ENCODE assay signal across 9 mouse cellular contexts in genomic region chr6:135150311-135150710, GRCm38 (mm10). TPM values are rescaled to one million over a fixed set of nuclear protein-coding genes. Genes with fewer than 3 reads are reported as not detected.
DNase-seq lines count a peak whose midpoint lies in the region; ATAC-seq and TF ChIP-seq lines count a peak whose summit lies in the region.
"Had no signal": no experiment of that assay in that cellular context is flagged by ENCODE, and none has a peak within 500 bp of the region (broad histone marks: within the 10 kb centered on the region; RNA-seq: fewer than 3 reads in every experiment).

No protein-coding gene starts in this region.

- no peak overlapping the region for H3K27ac ChIP-seq in kidney, postnatal 0 days
- H3K27ac ChIP-seq in limb, embryonic 10.5 days, result no peak overlapping the region
- H3K27ac ChIP-seq: embryonic facial prominence, embryonic 13.5 days; lung, embryonic 15.5 days had no signal

- DNase-seq in kidney, postnatal 0 days (ENCODE audit: low spot score), result peak; percentile 74
- no peak for DNase-seq in kidney, adult 11 months
- peak; percentile 36 for DNase-seq in ES-CJ7 (ENCODE audit: low read depth, low spot score)
- peak; percentile 71 for DNase-seq in brain, adult 2 months (ENCODE audit: low read depth, low spot score)
- DNase-seq in limb, embryonic 10.5 days (ENCODE audit: low spot score), result peak; percentile 60
- DNase-seq in thymus, postnatal 25 days, result peak; percentile 28
- DNase-seq in neural tube, embryonic 10.5 days (ENCODE audit: extremely low spot score, low spot score), result no peak

- no peaks in the 10 kb centered on the region for H3K9me3 ChIP-seq in kidney, postnatal 0 days (replicated peaks; ENCODE audit: low read length)
- H3K9me3 ChIP-seq in limb, embryonic 10.5 days (replicated peaks), result no peaks in the 10 kb centered on the region
- H3K9me3 ChIP-seq: embryonic facial prominence, embryonic 13.5 days; lung, embryonic 15.5 days had no signal

- ATAC-seq in kidney, postnatal 0 days (replicated peaks; ENCODE audit: low FRiP score, low read depth), result no peak; the same call in 1 of the 2 replicates

- no peaks in the 10 kb centered on the region for H3K4me1 ChIP-seq in kidney, postnatal 0 days (replicated peaks; ENCODE audit: insufficient read depth, low read length)
- H3K4me1 ChIP-seq in limb, embryonic 10.5 days, result no peaks in the 10 kb centered on the region
- H3K4me1 ChIP-seq: lung, embryonic 15.5 days had no signal

- TF ChIP-seq CTCF in kidney, postnatal 0 days (IDR thresholded peaks at IDR 0.05; ENCODE audit: low read depth), result peak; percentile 73

- WGBS in kidney, postnatal 0 days, result 27% methylated on average over 5 of the region's 5 CpGs
- WGBS in limb, embryonic 10.5 days, result 39% methylated on average over 5 of the region's 5 CpGs

- no peak overlapping the region for H3K4me2 ChIP-seq in kidney, postnatal 0 days (ENCODE audit: low read length)
- H3K4me2 ChIP-seq: embryonic facial prominence, embryonic 13.5 days; lung, embryonic 15.5 days had no signal

- H3K9ac ChIP-seq in kidney, postnatal 0 days (ENCODE audit: low read depth, low read length), result no peak overlapping the region
- H3K9ac ChIP-seq: embryonic facial prominence, embryonic 13.5 days; lung, embryonic 15.5 days had no signal

- H3K36me3 ChIP-seq in kidney, postnatal 0 days (ENCODE audit: insufficient read depth, low read length), result no peaks in the 10 kb centered on the region
- no peaks in the 10 kb centered on the region for H3K36me3 ChIP-seq in limb, embryonic 10.5 days
- H3K36me3 ChIP-seq: embryonic facial prominence, embryonic 13.5 days; lung, embryonic 15.5 days had no signal

- H3K4me3 ChIP-seq in kidney, postnatal 0 days (replicated peaks; ENCODE audit: low read depth, low read length), result no peak overlapping the region
- H3K4me3 ChIP-seq in limb, embryonic 10.5 days, result no peak overlapping the region
- H3K4me3 ChIP-seq: embryonic facial prominence, embryonic 13.5 days; lung, embryonic 15.5 days had no signal

- no peaks in the 10 kb centered on the region for H3K27me3 ChIP-seq in kidney, postnatal 0 days (ENCODE audit: insufficient read depth, low read length)
- no peaks in the 10 kb centered on the region; the same call in 1 of the 2 replicates for H3K27me3 ChIP-seq in limb, embryonic 10.5 days (ENCODE audit: low read depth, poor library complexity, severe bottlenecking)
- H3K27me3 ChIP-seq: embryonic facial prominence, embryonic 13.5 days; lung, embryonic 15.5 days had no signal

RNA-seq across cellular contexts. Expression of gene Gprc5d, which starts 32.2 kb away (rescaled TPM):
- 0.08 TPM in 1 of 2 replicates, not detected in the other for polyA plus RNA-seq in kidney, postnatal 0 days (2015; fragmentation: Nextera tagmentation; extraction: Ambion mirVana)
- polyA plus RNA-seq in limb, embryonic 10.5 days (2016; fragmentation: Nextera tagmentation; extraction: Ambion mirVana), result not detected in 2 replicates
- polyA plus RNA-seq: embryonic facial prominence, embryonic 13.5 days; lung, embryonic 15.5 days had no signal

RNA-seq across cellular contexts. Expression of gene Fam234b, which starts 47.5 kb away (rescaled TPM):
- polyA plus RNA-seq in kidney, postnatal 0 days (2015; fragmentation: Nextera tagmentation; extraction: Ambion mirVana), result 31.8 and 34.8 TPM in 2 replicates
- polyA plus RNA-seq in limb, embryonic 10.5 days (2016; fragmentation: Nextera tagmentation; extraction: Ambion mirVana), result 14.0 and 18.7 TPM in 2 replicates

RNA-seq across cellular contexts. Expression of gene Hebp1, which starts 47.5 kb away (rescaled TPM):
- 48.0 and 52.3 TPM in 2 replicates for polyA plus RNA-seq in kidney, postnatal 0 days (2015; fragmentation: Nextera tagmentation; extraction: Ambion mirVana)
- polyA plus RNA-seq in limb, embryonic 10.5 days (2016; fragmentation: Nextera tagmentation; extraction: Ambion mirVana), result 3.8 and 4.3 TPM in 2 replicates

Comparison
In these comparisons a context has a peak if more than half of its experiments do, and no peak if none do; other contexts are left out.
1. DNase-seq: peak in kidney, postnatal 0 days (single experiment), ES-CJ7 (single experiment), brain, adult 2 months (single experiment), limb, embryonic 10.5 days (single experiment) and thymus, postnatal 25 days (single experiment); none in kidney, adult 11 months (single experiment) and neural tube, embryonic 10.5 days (single experiment).